Mouse (Mus musculus) embryonic facial prominence, embryonic 10.5 days (tissue): ENCODE data around the gene Nsdhl. TPM values are rescaled to one million over a fixed set of nuclear protein-coding genes. Genes with fewer than 3 reads are reported as not detected.

Experiments used
- DNase-seq: peaks from one replicate; pipeline ENCODE4 v3.0.0-alpha.2; 2017; ENCODE audit warnings: low spot score
- H3K27ac ChIP-seq: fragments of 300-500 bp; sonication (generic); replicated peaks from 2 replicates; pipeline ENCODE4 v1.5.1; 2016; ENCODE audit warnings: mild to moderate bottlenecking
- H3K27me3 ChIP-seq: fragments of 300-500 bp; sonication (generic); replicated peaks from 2 replicates; pipeline ENCODE4 v1.6.1; 2016; ENCODE audit warnings: low read depth, mild to moderate bottlenecking; ENCODE audit not compliant: poor library complexity, severe bottlenecking
- H3K36me3 ChIP-seq: fragments of 300-500 bp; sonication (generic); replicated peaks from 2 replicates; pipeline ENCODE4 v1.6.1; 2016; ENCODE audit warnings: mild to moderate bottlenecking, moderate library complexity
- H3K4me1 ChIP-seq: fragments of 300-500 bp; sonication (generic); 2 replicates; pipeline ENCODE4 v1.6.1; 2016
- H3K4me3 ChIP-seq: fragments of 300-500 bp; sonication (generic); 2 replicates; pipeline ENCODE4 v1.5.1; 2016; ENCODE audit warnings: mild to moderate bottlenecking, moderate library complexity
- H3K9me3 ChIP-seq: fragments of 300-500 bp; sonication (generic); 2 replicates; pipeline ENCODE4 v1.6.1; 2016; ENCODE audit warnings: mild to moderate bottlenecking
- WGBS: fragments of 180-500 bp; shearing (Covaris S2); methylation state at CpG from one replicate; pipeline ENCODE4 v1.1.7; 2016; 5-methylcytosine and 5-hydroxymethylcytosine counted together
- polyA plus RNA-seq: library from polyadenylated mRNA; unstranded; fragments of >200 nt; fragmentation: Nextera tagmentation; extraction: Ambion mirVana; gene quantifications from 2 replicates; pipeline ENCODE4 v1.2.1, GENCODE M21; 2016

The Nsdhl gene
- polyA plus RNA-seq, result 34.0 and 36.4 TPM in 2 replicates

DNA sequence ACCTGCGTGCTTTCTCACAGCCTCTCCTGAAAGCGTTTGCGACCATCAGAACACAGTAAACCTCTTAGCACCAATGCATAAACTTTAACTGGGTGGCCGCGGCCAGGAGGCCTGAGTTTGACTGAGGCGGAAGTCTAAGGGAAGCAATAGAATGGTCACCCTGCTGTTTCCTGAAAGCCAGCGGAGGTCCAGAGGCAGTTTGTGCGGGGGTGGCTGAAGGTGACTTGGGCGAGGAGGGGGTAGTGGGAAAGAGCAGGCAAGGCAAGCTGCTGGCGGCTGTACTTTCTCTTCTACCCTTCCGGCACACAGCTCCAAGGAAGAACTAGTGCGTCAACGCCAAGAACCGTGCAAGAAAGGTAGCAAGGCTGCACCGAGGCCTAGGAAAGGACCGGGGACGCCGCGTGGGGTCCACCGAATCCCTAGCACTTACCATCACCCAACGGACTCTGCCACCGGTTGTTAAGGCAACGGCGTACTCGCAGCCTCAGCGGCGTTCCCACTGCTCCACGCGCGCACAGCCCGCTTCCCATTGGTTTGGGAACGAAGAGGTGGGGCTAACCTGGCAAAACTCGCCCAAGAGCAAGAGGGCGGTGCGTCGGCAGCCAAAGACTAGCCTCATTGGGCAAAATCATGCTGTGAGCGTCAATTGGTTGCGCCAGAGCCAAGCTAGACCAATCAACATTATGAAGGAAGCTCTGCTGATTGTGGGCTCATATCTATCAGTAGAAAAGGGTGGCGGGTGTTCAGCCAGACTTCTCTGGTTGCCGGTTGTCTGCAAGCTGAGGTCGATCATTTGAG, at the start of gene Nsdhl, which contains the start of gene Cetn2:
TSS of gene Nsdhl (plus strand) at position 674 of the 798 bp plus-strand sequence.
TSS of gene Cetn2 (minus strand) at position 528 of the 798 bp plus-strand sequence.
- H3K27ac ChIP-seq, result peak within 1 kb of the TSS; percentile 80
- 13% methylated on average over 41 of the region's 41 CpGs for WGBS
- no peaks in the 10 kb centered on the region for H3K9me3 ChIP-seq
- peaks cover 8% of the 10 kb centered on the region; the same call in 1 of the 2 replicates for H3K27me3 ChIP-seq
- no peaks in the 10 kb centered on the region for H3K36me3 ChIP-seq
- peak within 1 kb of the TSS; percentile 68 for H3K4me3 ChIP-seq
- peak; percentile 90 for DNase-seq
- peaks cover 12% of the 10 kb centered on the region; the same call in 1 of the 2 replicates for H3K4me1 ChIP-seq

DNA sequence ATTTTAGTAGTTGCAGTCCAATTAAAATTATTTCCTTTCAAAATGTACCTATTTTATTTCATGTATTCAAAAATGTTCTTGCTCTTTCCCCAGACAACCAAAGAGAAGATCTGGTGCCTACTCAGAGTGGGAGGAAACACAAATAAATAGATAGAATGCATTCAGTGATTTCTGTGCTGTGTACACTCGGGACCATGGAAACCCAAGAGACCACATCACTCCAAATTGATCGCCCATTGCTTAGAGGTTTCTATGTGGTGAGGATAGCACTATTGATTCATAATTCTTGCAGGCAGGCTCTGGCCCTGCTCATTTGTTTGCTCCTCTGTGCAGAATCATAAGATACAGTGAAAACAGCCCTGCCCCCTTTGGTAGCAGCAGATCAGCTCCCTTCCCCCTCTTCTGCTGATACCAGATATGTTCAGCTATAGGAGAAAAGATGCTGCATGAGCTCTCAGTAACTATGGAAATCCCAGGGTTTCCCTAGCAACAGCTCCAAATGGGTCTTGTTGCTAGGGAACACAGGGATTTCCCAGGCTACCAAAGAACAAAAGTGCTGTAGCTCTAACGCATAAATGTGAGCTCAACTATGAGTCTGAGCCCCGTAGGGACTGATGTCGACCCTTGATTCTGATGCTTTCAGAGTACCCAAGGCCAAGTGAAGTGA, 22.8 kb upstream of the Nsdhl start:
- H3K36me3 ChIP-seq, result no peaks in the 10 kb centered on the region
- no peak for DNase-seq
- no peak overlapping the region for H3K4me3 ChIP-seq
- H3K27me3 ChIP-seq, result no peaks in the 10 kb centered on the region; the same call in 1 of the 2 replicates
- no peaks in the 10 kb centered on the region for H3K9me3 ChIP-seq
- no peaks in the 10 kb centered on the region for H3K4me1 ChIP-seq
- WGBS, result 63% methylated on average over 5 of the region's 5 CpGs
- H3K27ac ChIP-seq, result no peak overlapping the region

DNA sequence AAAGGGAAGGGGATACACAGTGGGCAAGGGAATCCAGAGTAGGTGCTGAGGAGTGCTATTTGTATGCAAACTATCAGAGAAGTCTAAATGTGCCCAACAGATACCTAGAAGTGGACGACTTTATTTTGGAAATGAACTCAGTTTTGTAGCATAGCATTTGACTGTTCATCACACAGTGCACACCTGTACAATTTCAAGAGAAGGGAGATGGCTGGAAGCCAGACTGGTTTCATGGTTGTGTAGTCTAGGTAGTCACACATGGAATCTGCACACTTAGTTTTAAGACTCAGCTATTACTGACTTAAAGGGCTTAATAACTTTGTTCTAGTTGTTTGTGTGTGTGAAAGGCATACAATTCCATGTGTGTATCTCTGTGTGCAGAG, 22.3 kb upstream of the Nsdhl start:
- WGBS, result 63% methylated on average over 1 of the region's 1 CpGs

DNA sequence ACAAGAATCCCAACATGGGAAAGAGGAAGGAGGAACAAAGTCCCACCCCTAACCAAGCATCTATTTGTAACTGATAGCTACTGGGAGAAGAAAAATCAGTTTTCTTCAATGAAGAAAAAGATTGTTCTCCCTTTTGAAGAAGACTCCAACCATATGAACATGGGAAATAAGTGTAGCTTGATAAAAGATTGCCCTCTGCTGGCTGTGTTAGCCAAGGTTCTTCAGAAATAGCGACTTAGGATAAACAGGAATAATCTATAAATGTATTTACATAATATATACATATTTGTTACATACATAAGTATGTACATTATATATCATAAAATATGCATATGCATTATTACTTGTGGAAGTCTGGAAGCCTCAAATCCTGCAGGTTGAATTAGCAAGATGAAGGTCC, 15.8 kb upstream of the Nsdhl start:
- Histone ChIP-seq H3K4me1 (no peaks in the 10 kb centered on the region), H3K27me3 (no peaks in the 10 kb centered on the region; the same call in 1 of the 2 replicates), H3K4me3 (no peak overlapping the region), H3K9me3 (no peaks in the 10 kb centered on the region), H3K36me3 (no peaks in the 10 kb centered on the region), H3K27ac (no peak overlapping the region)
- no peak for DNase-seq
- WGBS, result 51% methylated on average over 1 of the region's 1 CpGs

More for the DNA sequence above, 22.3 kb upstream of the Nsdhl start:
- no peaks in the 10 kb centered on the region for H3K36me3 ChIP-seq
- H3K9me3 ChIP-seq, result no peaks in the 10 kb centered on the region
- no peak overlapping the region for H3K27ac ChIP-seq
- no peak overlapping the region for H3K4me3 ChIP-seq
- H3K4me1 ChIP-seq, result no peaks in the 10 kb centered on the region
- DNase-seq, result no peak
- no peaks in the 10 kb centered on the region; the same call in 1 of the 2 replicates for H3K27me3 ChIP-seq

DNA sequence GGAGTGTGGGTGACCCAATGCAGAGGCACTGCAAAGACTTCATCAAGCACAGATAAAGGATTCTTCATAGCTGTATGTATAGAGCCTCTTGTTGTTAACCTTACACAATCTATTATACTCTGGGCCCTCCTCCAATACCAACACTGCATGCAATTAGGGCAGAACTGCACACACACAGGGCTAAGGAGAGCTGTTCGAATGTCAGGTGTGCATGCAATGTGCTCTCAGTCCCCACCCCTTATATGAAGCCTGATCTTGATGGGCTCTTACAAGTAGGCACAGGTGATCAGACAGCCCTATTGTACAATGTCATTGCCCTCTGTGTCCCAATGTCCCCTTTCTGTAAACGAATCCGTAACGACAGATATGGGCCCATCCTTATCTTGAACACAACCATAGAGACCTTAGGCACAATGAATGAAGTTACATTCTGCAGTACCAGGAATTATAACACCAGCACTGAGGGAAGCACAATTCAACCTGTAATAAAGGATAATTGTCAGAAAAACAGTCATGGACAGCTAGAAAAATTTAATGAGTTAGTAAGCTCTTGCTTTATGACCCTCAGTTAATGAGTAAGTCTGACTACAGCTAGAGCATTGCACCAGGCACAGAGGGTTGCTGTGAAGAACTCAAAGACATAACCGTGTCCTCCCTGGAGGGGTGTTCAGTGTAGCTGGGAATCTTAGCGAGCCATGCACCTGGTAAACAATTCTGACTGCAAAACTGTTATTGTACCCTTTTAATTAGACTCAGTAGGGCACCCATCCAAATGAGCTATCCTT, 10.5 kb upstream of the Nsdhl start:
- Histone ChIP-seq H3K9me3 (no peaks in the 10 kb centered on the region), H3K27me3 (no peaks in the 10 kb centered on the region; the same call in 1 of the 2 replicates), H3K27ac (no peak overlapping the region), H3K4me3 (no peak overlapping the region), H3K36me3 (no peaks in the 10 kb centered on the region), H3K4me1 (no peaks in the 10 kb centered on the region)
- 81% methylated on average over 6 of the region's 6 CpGs for WGBS
- no peak for DNase-seq

DNA sequence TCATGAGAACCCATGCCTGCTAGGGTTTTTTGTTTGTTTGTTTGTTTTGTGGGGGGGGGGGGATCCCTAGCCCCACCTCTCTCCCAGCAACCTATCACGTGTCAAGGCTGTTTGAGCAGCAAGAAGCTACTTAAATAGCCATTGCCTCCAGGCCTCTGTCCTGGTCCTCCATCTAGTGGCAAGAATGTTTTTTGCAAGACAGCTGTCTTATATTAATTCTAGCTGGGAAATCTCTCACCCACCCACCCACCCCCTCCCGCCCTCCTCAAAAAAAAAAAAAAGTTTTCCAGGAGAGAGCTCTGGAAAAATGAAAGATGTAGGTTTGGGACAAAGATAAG, 10.0 kb upstream of the Nsdhl start:
- H3K4me3 ChIP-seq, result no peak overlapping the region
- H3K36me3 ChIP-seq, result no peaks in the 10 kb centered on the region
- H3K9me3 ChIP-seq, result no peaks in the 10 kb centered on the region
- peak; percentile 44 for DNase-seq
- H3K27ac ChIP-seq, result no peak overlapping the region
- no peaks in the 10 kb centered on the region for H3K4me1 ChIP-seq
- WGBS, result 25% methylated on average over 2 of the region's 2 CpGs
- no peaks in the 10 kb centered on the region; the same call in 1 of the 2 replicates for H3K27me3 ChIP-seq

DNA sequence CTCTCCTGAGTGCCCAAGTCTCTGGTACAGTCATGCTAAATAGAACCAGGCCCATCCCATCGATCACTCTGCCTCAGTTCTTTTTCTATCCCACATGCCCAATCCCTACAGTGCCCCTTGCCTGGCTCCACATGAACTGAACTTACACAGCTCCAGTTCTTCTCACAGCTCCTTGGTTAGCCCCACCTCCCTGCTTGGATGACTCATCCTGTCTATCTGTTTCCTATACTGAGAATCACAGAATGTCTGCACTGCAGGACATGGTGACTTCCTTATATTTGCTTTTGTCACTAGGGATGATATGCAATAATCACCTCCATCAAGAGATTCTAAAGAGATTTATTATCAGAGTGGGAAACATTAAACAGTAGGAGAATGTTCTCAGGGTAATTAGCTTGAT, 6.7 kb upstream of the Nsdhl start:
- H3K9me3 ChIP-seq, result no peaks in the 10 kb centered on the region
- H3K27me3 ChIP-seq, result no peaks in the 10 kb centered on the region; the same call in 1 of the 2 replicates
- WGBS, result 81% methylated on average over 1 of the region's 1 CpGs
- no peak overlapping the region for H3K27ac ChIP-seq
- no peaks in the 10 kb centered on the region for H3K36me3 ChIP-seq
- H3K4me1 ChIP-seq, result no peaks in the 10 kb centered on the region
- H3K4me3 ChIP-seq, result no peak overlapping the region
- no peak for DNase-seq

DNA sequence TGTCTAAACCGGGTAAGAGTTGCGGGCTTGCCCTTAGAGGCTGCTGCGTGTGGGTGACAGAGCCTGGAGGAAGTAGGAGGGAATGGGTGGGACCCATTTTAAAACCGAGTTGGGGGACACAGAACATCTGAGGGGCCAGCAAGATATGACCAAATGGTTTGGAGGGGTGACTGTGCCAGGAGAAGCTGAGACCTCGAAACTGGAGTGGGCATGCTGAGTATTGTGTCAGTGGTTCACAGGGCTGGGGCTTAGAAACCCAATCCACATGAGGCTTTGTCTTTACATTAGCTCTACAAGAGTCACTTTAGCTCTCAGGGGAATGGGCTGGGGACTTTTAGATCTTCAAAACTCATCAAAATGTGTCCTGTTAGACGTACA, 314 bp downstream of the Nsdhl start:
- no peak for DNase-seq
- peaks cover 8% of the 10 kb centered on the region; the same call in 1 of the 2 replicates for H3K27me3 ChIP-seq
- WGBS, result 18% methylated on average over 6 of the region's 6 CpGs

DNA sequence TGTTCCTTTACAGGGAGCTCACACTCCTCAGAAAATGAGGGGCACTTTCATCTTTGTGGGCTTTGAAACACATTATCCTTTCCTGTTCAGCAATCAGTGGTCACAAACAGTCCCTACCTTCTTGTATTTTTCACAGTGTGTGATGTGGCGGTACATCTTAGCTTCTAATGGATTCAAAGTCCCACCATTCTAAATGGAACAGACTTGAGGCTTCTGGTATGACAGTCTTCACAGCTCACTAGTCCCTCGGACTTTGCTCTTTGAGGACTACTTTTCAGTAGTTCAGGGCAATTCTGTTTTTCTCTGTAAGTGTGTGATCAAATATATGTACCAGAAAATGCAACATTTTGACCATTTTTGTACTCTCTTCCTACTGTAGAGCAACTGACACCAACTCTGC, 3.0 kb downstream of the Nsdhl start:
- Histone ChIP-seq H3K4me1 (peaks cover 12% of the 10 kb centered on the region; the same call in 1 of the 2 replicates), H3K36me3 (peaks cover 14% of the 10 kb centered on the region), H3K27me3 (peaks cover 8% of the 10 kb centered on the region; the same call in 1 of the 2 replicates), H3K4me3 (no peak overlapping the region), H3K27ac (no peak overlapping the region), H3K9me3 (no peaks in the 10 kb centered on the region)
- DNase-seq, result no peak
- WGBS, result 92% methylated on average over 2 of the region's 2 CpGs

More for the DNA sequence above, 314 bp downstream of the Nsdhl start:
- H3K9me3 ChIP-seq, result no peaks in the 10 kb centered on the region
- peaks cover 1% of the 10 kb centered on the region; the same call in 1 of the 2 replicates for H3K36me3 ChIP-seq
- H3K4me3 ChIP-seq, result peak overlapping the region; percentile 68
- H3K27ac ChIP-seq, result peak overlapping the region; percentile 80
- peaks cover 12% of the 10 kb centered on the region; the same call in 1 of the 2 replicates for H3K4me1 ChIP-seq

DNA sequence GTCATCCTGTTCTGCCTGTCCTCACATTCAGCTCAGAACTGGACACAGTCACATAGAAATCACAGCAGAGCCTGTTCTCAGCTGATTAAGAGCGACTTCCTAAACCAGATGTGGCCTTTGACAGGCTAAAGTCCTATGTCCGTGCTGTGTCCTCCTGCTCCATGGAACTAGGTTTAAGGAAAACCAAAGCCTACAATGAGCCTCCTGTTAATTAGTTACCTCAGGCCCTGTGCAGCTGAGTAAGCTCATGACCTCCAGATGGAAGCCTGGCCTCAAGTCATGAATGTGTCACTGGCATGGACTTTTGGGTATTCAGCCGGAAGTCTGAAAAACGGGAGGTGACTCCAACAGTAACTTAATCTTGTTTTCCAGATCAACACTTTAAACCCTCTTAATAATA, 35.1 kb downstream of the Nsdhl start:
- Histone ChIP-seq H3K27ac (no peak overlapping the region), H3K4me1 (no peaks in the 10 kb centered on the region), H3K4me3 (no peak overlapping the region), H3K27me3 (no peaks in the 10 kb centered on the region), H3K36me3 (peaks cover 88% of the 10 kb centered on the region), H3K9me3 (no peaks in the 10 kb centered on the region)
- WGBS, result 72% methylated on average over 4 of the region's 4 CpGs
- DNase-seq, result no peak

DNA sequence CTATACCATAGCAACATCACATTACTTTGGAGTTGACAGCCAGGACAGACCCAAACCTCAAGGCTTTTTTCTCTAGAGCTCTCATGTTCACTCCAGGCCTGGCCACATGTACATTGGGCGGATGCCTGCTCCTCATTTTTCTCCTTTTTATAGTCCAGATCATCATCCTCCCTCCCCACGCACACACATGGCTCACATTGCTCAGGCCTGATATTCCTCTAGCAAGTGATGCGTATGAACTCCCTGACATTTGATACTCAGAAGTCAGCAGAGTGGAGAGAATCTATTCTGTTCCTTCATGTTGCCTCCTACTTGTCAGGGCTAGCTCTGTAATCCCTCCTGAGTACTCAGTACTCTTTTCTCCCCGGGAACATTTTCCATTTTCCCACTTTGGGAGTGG, 38.1 kb downstream of the Nsdhl start:
- Histone ChIP-seq H3K36me3 (peaks cover 83% of the 10 kb centered on the region), H3K27me3 (no peaks in the 10 kb centered on the region), H3K4me3 (no peak overlapping the region), H3K27ac (no peak overlapping the region), H3K9me3 (no peaks in the 10 kb centered on the region), H3K4me1 (no peaks in the 10 kb centered on the region)
- 89% methylated on average over 4 of the region's 4 CpGs for WGBS
- no peak for DNase-seq

DNA sequence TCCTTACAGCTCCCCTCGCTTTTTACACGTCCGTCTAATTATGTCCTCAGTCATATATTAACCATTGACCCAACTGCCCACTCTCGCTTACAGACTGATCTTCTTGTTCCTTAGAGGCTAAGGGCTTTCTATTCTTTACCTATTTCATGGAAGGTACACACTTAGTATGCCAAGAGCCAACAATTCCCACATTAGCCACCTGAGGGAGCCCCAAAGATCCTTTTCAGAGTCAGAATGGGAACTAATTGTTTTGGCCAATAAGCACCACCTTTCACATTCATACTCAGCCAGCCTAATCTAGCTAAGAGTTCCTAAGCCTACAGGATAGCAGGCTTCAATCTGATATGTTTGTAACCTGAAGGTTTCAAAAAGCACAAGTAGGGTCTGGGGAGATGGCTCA, 42.1 kb downstream of the Nsdhl start:
- Histone ChIP-seq H3K27me3 (no peaks in the 10 kb centered on the region), H3K9me3 (no peaks in the 10 kb centered on the region), H3K27ac (no peak overlapping the region), H3K36me3 (peaks cover 61% of the 10 kb centered on the region), H3K4me1 (no peaks in the 10 kb centered on the region), H3K4me3 (no peak overlapping the region)
- no peak for DNase-seq
- WGBS, result 87% methylated on average over 4 of the region's 4 CpGs
